Mouse (Mus musculus) E14TG2a.4 (cell line): ENCODE data around the gene Mlh3.
A peak's percentile ranks its signal among the peaks of the same experiment; 100 is the strongest.

Experiments used
- CTCF ChIP-seq: conservative IDR thresholded peaks from 2 replicates; pipeline ENCODE4 v1.5.1; 2014; ENCODE audit warnings: low read length
- POU5F1 ChIP-seq: IDR thresholded peaks from 2 replicates; pipeline ENCODE4 v1.6.1; 2014; ENCODE audit warnings: low read length, borderline replicate concordance

DNA sequence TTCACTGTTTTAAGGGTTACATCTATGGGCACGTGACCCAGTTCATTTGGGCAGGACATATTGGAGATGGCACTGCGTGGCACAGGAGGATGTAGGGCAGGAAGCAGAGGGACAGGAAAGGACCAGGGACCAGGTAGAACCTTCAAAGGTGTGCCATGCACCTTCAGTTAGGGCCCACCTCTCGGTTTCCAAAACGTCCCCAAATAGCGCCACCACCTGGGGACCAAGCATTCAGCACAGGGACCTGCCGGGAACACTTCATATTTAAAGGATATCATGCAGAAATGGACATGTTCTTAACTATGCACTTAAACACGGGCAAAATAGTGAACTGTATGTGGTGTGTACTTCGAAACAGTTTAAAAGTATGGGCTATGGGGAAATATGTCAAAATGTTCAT is 66.3 kb downstream of the Mlh3 start:
- TF ChIP-seq CTCF (peak; percentile 40), POU5F1 (no peak)
